Mouse (Mus musculus) right cerebral cortex, adult 18-20 months (tissue): ENCODE results near the gene Gm10563.
"Not testable (repeated sequence)": the region's sequence is repeated elsewhere in the genome, so short reads cannot be mapped to it uniquely, and the experiment has no call there.

Experiments
- DNase-seq: peaks from one replicate; pipeline ENCODE4 v3.0.0; 2022; ENCODE audit warnings: mixed read lengths

The Gm10563 gene

GRCm38 (mm10) chr4:155595777-155596176, 49.4 kb downstream of the Gm10563 start:
- DNase-seq = no peak

GRCm38 (mm10) chr4:155593780-155594179, 51.4 kb downstream of the Gm10563 start:
- no peak for DNase-seq

- no peak for DNase-seq
These were observed 54.0 kb downstream of the Gm10563 start for GRCm38 (mm10) chr4:155591012-155591719.

GRCm38 (mm10) chr4:155589356-155589755, 55.9 kb downstream of the Gm10563 start:
- DNase-seq = no peak

GRCm38 (mm10) chr4:155582279-155582905, 62.8 kb downstream of the Gm10563 start:
- no peak for DNase-seq

GRCm38 (mm10) chr4:155580420-155580819, 64.8 kb downstream of the Gm10563 start:
- peak; percentile 41 for DNase-seq

GRCm38 (mm10) chr4:155578336-155579125, 66.7 kb downstream of the Gm10563 start:
- DNase-seq = no peak

GRCm38 (mm10) chr4:155577741-155578140, 67.5 kb downstream of the Gm10563 start:
- DNase-seq = no peak

- no peak for DNase-seq
These were observed 68.1 kb downstream of the Gm10563 start for GRCm38 (mm10) chr4:155577132-155577531.

- DNase-seq = no peak
These were observed 69.7 kb downstream of the Gm10563 start for GRCm38 (mm10) chr4:155575521-155575920.

GRCm38 (mm10) chr4:155574931-155575330, 70.3 kb downstream of the Gm10563 start:
- no peak for DNase-seq

GRCm38 (mm10) chr4:155573876-155574275, 71.3 kb downstream of the Gm10563 start:
- no peak for DNase-seq

- no peak for DNase-seq
These were observed 72.1 kb downstream of the Gm10563 start for GRCm38 (mm10) chr4:155573155-155573554.

- DNase-seq = no peak
These were observed 73.8 kb downstream of the Gm10563 start for GRCm38 (mm10) chr4:155571442-155571841.

GRCm38 (mm10) chr4:155570315-155570714, 74.9 kb downstream of the Gm10563 start:
- DNase-seq = not testable (repeated sequence)

GRCm38 (mm10) chr4:155569818-155570217, 75.4 kb downstream of the Gm10563 start:
- DNase-seq = no peak

- no peak for DNase-seq
These were observed 76.4 kb downstream of the Gm10563 start for GRCm38 (mm10) chr4:155568632-155569370.

- DNase-seq = no peak
These were observed 77.0 kb downstream of the Gm10563 start for GRCm38 (mm10) chr4:155568170-155568569.

GRCm38 (mm10) chr4:155566555-155566954, 78.7 kb downstream of the Gm10563 start:
- no peak for DNase-seq
